ENCODE assay signal across 11 mouse cellular contexts in genomic region chr7:29785888-29786287, GRCm38 (mm10). TPM values are rescaled to one million over a fixed set of nuclear protein-coding genes. Genes with fewer than 3 reads are reported as not detected.
DNase-seq lines count a peak whose midpoint lies in the region; ATAC-seq and TF ChIP-seq lines count a peak whose summit lies in the region.
"Had no signal": no experiment of that assay in that cellular context is flagged by ENCODE, and none has a peak within 500 bp of the region (broad histone marks: within the 10 kb centered on the region; RNA-seq: fewer than 3 reads in every experiment).

No protein-coding gene starts in this region.

- peaks cover 15% of the 10 kb centered on the region; the same call in 1 of the 2 replicates for H3K4me1 ChIP-seq in heart, postnatal 0 days (ENCODE audit: control insufficient read depth, insufficient read depth)
- no peaks in the 10 kb centered on the region for H3K4me1 ChIP-seq in embryonic facial prominence, embryonic 11.5 days (ENCODE audit: control insufficient read depth, insufficient read depth, low read length)
- H3K4me1 ChIP-seq in hindbrain, embryonic 13.5 days (replicated peaks), result peaks cover 28% of the 10 kb centered on the region
- peaks cover 20% of the 10 kb centered on the region; the same call in 1 of the 2 replicates for H3K4me1 ChIP-seq in midbrain, embryonic 14.5 days (ENCODE audit: control insufficient read depth, insufficient read depth, low read length)

- H3K4me2 ChIP-seq in heart, postnatal 0 days (ENCODE audit: low read depth, low read length), result peak overlapping the region; percentile 90
- H3K4me2 ChIP-seq in embryonic facial prominence, embryonic 11.5 days (ENCODE audit: low read depth, low read length), result peak overlapping the region; percentile 36; the same call in 1 of the 2 replicates
- H3K4me2 ChIP-seq in hindbrain, embryonic 13.5 days, result peak overlapping the region; percentile 84
- peak overlapping the region; percentile 71 for H3K4me2 ChIP-seq in midbrain, embryonic 14.5 days (ENCODE audit: low read length)

- no peak overlapping the region for H3K27ac ChIP-seq in heart, postnatal 0 days (ENCODE audit: low read depth)
- H3K27ac ChIP-seq in embryonic facial prominence, embryonic 11.5 days (replicated peaks; ENCODE audit: low read depth, low read length), result no peak overlapping the region
- H3K27ac ChIP-seq in hindbrain, embryonic 13.5 days, result no peak overlapping the region
- H3K27ac ChIP-seq in midbrain, embryonic 14.5 days (replicated peaks; ENCODE audit: low read depth, low read length), result no peak overlapping the region
- H3K27ac ChIP-seq: macrophage had no signal

- DNase-seq in heart, postnatal 0 days (ENCODE audit: low spot score), result no peak
- DNase-seq in heart, postnatal 25 days (ENCODE audit: low spot score), result no peak
- DNase-seq in embryonic facial prominence, embryonic 11.5 days (ENCODE audit: low spot score), result no peak
- no peak for DNase-seq in midbrain, embryonic 14.5 days
- DNase-seq in adrenal gland, adult 18-20 months (ENCODE audit: low spot score in 2 of 2), result no peak
- DNase-seq: gastrocnemius, postnatal 14 days had no signal

- H3K9me3 ChIP-seq in heart, postnatal 0 days (replicated peaks; ENCODE audit: control insufficient read depth, low read length), result no peaks in the 10 kb centered on the region
- H3K9me3 ChIP-seq in embryonic facial prominence, embryonic 11.5 days (replicated peaks; ENCODE audit: control insufficient read depth, low read length), result no peaks in the 10 kb centered on the region
- no peaks in the 10 kb centered on the region for H3K9me3 ChIP-seq in hindbrain, embryonic 13.5 days
- no peaks in the 10 kb centered on the region; the same call in 1 of the 2 replicates for H3K9me3 ChIP-seq in midbrain, embryonic 14.5 days (ENCODE audit: control insufficient read depth, low read length)

- H3K36me3 ChIP-seq in heart, postnatal 0 days (replicated peaks; ENCODE audit: control insufficient read depth, insufficient read depth, low read length), result peaks cover 36% of the 10 kb centered on the region
- H3K36me3 ChIP-seq in embryonic facial prominence, embryonic 11.5 days (replicated peaks; ENCODE audit: control insufficient read depth, insufficient read depth, low read depth, low read length), result no peaks in the 10 kb centered on the region; the same call in 1 of the 2 replicates
- H3K36me3 ChIP-seq in hindbrain, embryonic 13.5 days, result peaks cover 45% of the 10 kb centered on the region
- peaks cover 31% of the 10 kb centered on the region for H3K36me3 ChIP-seq in midbrain, embryonic 14.5 days (ENCODE audit: control insufficient read depth, insufficient read depth, low read length)

- peak overlapping the region; percentile 90; the same call in 1 of the 2 replicates for H3K9ac ChIP-seq in heart, postnatal 0 days (replicated peaks; ENCODE audit: low read depth, low read length)
- H3K9ac ChIP-seq in embryonic facial prominence, embryonic 11.5 days (replicated peaks; ENCODE audit: low read length), result no peak overlapping the region
- peak overlapping the region; percentile 92 for H3K9ac ChIP-seq in hindbrain, embryonic 13.5 days
- H3K9ac ChIP-seq in midbrain, embryonic 14.5 days (replicated peaks; ENCODE audit: low read length), result peak overlapping the region; percentile 50

- H3K4me3 ChIP-seq in heart, postnatal 0 days (ENCODE audit: low read depth, low read length), result peak overlapping the region; percentile 87
- no peak overlapping the region for H3K4me3 ChIP-seq in embryonic facial prominence, embryonic 11.5 days (ENCODE audit: low read depth, low read length)
- H3K4me3 ChIP-seq in hindbrain, embryonic 13.5 days, result peak overlapping the region; percentile 86
- peak overlapping the region; percentile 78 for H3K4me3 ChIP-seq in midbrain, embryonic 14.5 days (replicated peaks; ENCODE audit: low read depth, low read length)

- no peak for TF ChIP-seq EP300 in heart, postnatal 0 days (IDR thresholded peaks at IDR 0.05; ENCODE audit: low read depth)

- no peaks in the 10 kb centered on the region for H3K27me3 ChIP-seq in heart, postnatal 0 days (ENCODE audit: control insufficient read depth, insufficient read depth, low read length)
- no peaks in the 10 kb centered on the region for H3K27me3 ChIP-seq in embryonic facial prominence, embryonic 11.5 days (ENCODE audit: control insufficient read depth, insufficient read depth, low read length)
- H3K27me3 ChIP-seq in hindbrain, embryonic 13.5 days, result no peaks in the 10 kb centered on the region
- H3K27me3 ChIP-seq in midbrain, embryonic 14.5 days (ENCODE audit: control insufficient read depth, insufficient read depth, low read length), result no peaks in the 10 kb centered on the region

- intact Hi-C loops in heart, postnatal 25 days (cut with DNase I), result loop anchor here (2.0 kb wide), 1 partner anchor 29 kb away; no protein-coding TSS in a partner anchor

- 66% methylated on average over 5 of the region's 5 CpGs for WGBS in heart, postnatal 0 days
- 82% methylated on average over 5 of the region's 5 CpGs for WGBS in embryonic facial prominence, embryonic 11.5 days
- 81% methylated on average over 5 of the region's 5 CpGs for WGBS in hindbrain, embryonic 13.5 days
- WGBS in midbrain, embryonic 14.5 days, result 78% methylated on average over 5 of the region's 5 CpGs

- ATAC-seq in heart, postnatal 0 days (ENCODE audit: insufficient read depth, low read depth), result no peak
- ATAC-seq in embryonic facial prominence, embryonic 11.5 days (replicated peaks; ENCODE audit: insufficient number of reproducible peaks, low FRiP score, low TSS enrichment, low read depth), result no peak
- ATAC-seq in hindbrain, embryonic 13.5 days (ENCODE audit: low FRiP score), result no peak
- ATAC-seq in midbrain, embryonic 14.5 days (ENCODE audit: low FRiP score, low TSS enrichment), result no peak
- no peak for ATAC-seq in monocyte, adult 5-6 weeks (replicated peaks; ENCODE audit: insufficient number of reproducible peaks, low FRiP score, low TSS enrichment, poor library complexity, severe bottlenecking)
- ATAC-seq in granulocyte monocyte progenitor cell, adult 5-6 weeks (replicated peaks; ENCODE audit: poor library complexity, severe bottlenecking), result no peak

- TF ChIP-seq CTCF in heart, postnatal 0 days (IDR thresholded peaks at IDR 0.05; ENCODE audit: low read depth), result no peak

RNA-seq across cellular contexts. Expression of gene Zfp30, which starts 2.1 kb away (rescaled TPM):
- 4.6 and 5.6 TPM in 2 replicates for total RNA-seq in heart, postnatal 0 days (2014; rRNA removed; ENCODE audit: low replicate concordance)
- polyA plus RNA-seq in heart, postnatal 0 days (2015; fragmentation: Nextera tagmentation; extraction: Ambion mirVana), result 8.1 and 8.4 TPM in 2 replicates
- 1 to 10 TPM; 5.2 to 6.1 TPM for total RNA-seq in heart, postnatal 25 days (2021)
- 8.4 and 9.0 TPM in 2 replicates for polyA plus RNA-seq in embryonic facial prominence, embryonic 11.5 days (2014; fragmentation: Nextera tagmentation; extraction: Ambion mirVana)
- polyA plus RNA-seq in hindbrain, embryonic 13.5 days (2015; fragmentation: Nextera tagmentation; extraction: Ambion mirVana), result 14.2 and 14.7 TPM in 2 replicates
- 16.0 and 16.2 TPM in 2 replicates for polyA plus RNA-seq in midbrain, embryonic 14.5 days (2014; fragmentation: Nextera tagmentation; extraction: Ambion mirVana)
- total RNA-seq in adrenal gland, adult 18-20 months (2021), result 1 to 10 TPM; 2.5 to 2.7 TPM
- 0.39 TPM in 1 of 3 replicates, not detected in the others for total RNA-seq in monocyte, adult 5-6 weeks (2017)
- 0.36 TPM in 1 of 2 replicates, not detected in the other for total RNA-seq in granulocyte monocyte progenitor cell, adult 5-6 weeks (2014; fragmentation: Nextera tagmentation)
- 0.69 and 0.93 TPM in 2 replicates for total RNA-seq in granulocyte monocyte progenitor cell, adult 5-6 weeks (2017)

RNA-seq across cellular contexts. Expression of gene Zfp84, which starts 17.5 kb away (rescaled TPM):
- total RNA-seq in heart, postnatal 0 days (2014; rRNA removed; ENCODE audit: low replicate concordance), result 5.3 and 7.4 TPM in 2 replicates
- 6.0 and 6.1 TPM in 2 replicates for polyA plus RNA-seq in heart, postnatal 0 days (2015; fragmentation: Nextera tagmentation; extraction: Ambion mirVana)
- 10 to 100 TPM; 10.2 to 12.4 TPM for total RNA-seq in heart, postnatal 25 days (2021)
- polyA plus RNA-seq in embryonic facial prominence, embryonic 11.5 days (2014; fragmentation: Nextera tagmentation; extraction: Ambion mirVana), result 15.3 and 15.9 TPM in 2 replicates
- 17.2 and 17.3 TPM in 2 replicates for polyA plus RNA-seq in hindbrain, embryonic 13.5 days (2015; fragmentation: Nextera tagmentation; extraction: Ambion mirVana)
- 20.0 and 21.0 TPM in 2 replicates for polyA plus RNA-seq in midbrain, embryonic 14.5 days (2014; fragmentation: Nextera tagmentation; extraction: Ambion mirVana)
- total RNA-seq in adrenal gland, adult 18-20 months (2021), result 10 to 100 TPM; 14.8 to 15.2 TPM
- 16.1 to 22.3 TPM (median 18.1 TPM) in 3 replicates for total RNA-seq in monocyte, adult 5-6 weeks (2017)
- total RNA-seq in granulocyte monocyte progenitor cell, adult 5-6 weeks (2014; fragmentation: Nextera tagmentation), result 13.8 and 16.9 TPM in 2 replicates
- total RNA-seq in granulocyte monocyte progenitor cell, adult 5-6 weeks (2017), result 19.3 and 21.4 TPM in 2 replicates

RNA-seq across cellular contexts. Expression of gene Zfp790, which starts 30.0 kb away (rescaled TPM):
- total RNA-seq in heart, postnatal 0 days (2014; rRNA removed; ENCODE audit: low replicate concordance), result 2.4 and 3.1 TPM in 2 replicates
- 8.3 and 9.3 TPM in 2 replicates for polyA plus RNA-seq in heart, postnatal 0 days (2015; fragmentation: Nextera tagmentation; extraction: Ambion mirVana)
- total RNA-seq in heart, postnatal 25 days (2021), result 10 to 100 TPM; 12.4 to 12.7 TPM
- 20.0 and 23.0 TPM in 2 replicates for polyA plus RNA-seq in embryonic facial prominence, embryonic 11.5 days (2014; fragmentation: Nextera tagmentation; extraction: Ambion mirVana)
- polyA plus RNA-seq in hindbrain, embryonic 13.5 days (2015; fragmentation: Nextera tagmentation; extraction: Ambion mirVana), result 28.6 and 30.0 TPM in 2 replicates
- 20.6 and 35.1 TPM in 2 replicates for polyA plus RNA-seq in midbrain, embryonic 14.5 days (2014; fragmentation: Nextera tagmentation; extraction: Ambion mirVana)
- total RNA-seq in adrenal gland, adult 18-20 months (2021), result 10 to 100 TPM; 15.2 to 19.0 TPM
- 10.2 to 18.4 TPM (median 11.5 TPM) in 3 replicates for total RNA-seq in monocyte, adult 5-6 weeks (2017)
- total RNA-seq in granulocyte monocyte progenitor cell, adult 5-6 weeks (2014; fragmentation: Nextera tagmentation), result 8.0 and 8.5 TPM in 2 replicates
- total RNA-seq in granulocyte monocyte progenitor cell, adult 5-6 weeks (2017), result 10.5 and 18.4 TPM in 2 replicates

RNA-seq across cellular contexts. Expression of gene Catsperg2, which starts 59.1 kb away (rescaled TPM):
- total RNA-seq in heart, postnatal 0 days (2014; rRNA removed; ENCODE audit: low replicate concordance), result not detected in 2 replicates
- not detected in 2 replicates for polyA plus RNA-seq in heart, postnatal 0 days (2015; fragmentation: Nextera tagmentation; extraction: Ambion mirVana)
- not detected for total RNA-seq in heart, postnatal 25 days (2021)
- not detected in 2 replicates for polyA plus RNA-seq in embryonic facial prominence, embryonic 11.5 days (2014; fragmentation: Nextera tagmentation; extraction: Ambion mirVana)
- polyA plus RNA-seq in hindbrain, embryonic 13.5 days (2015; fragmentation: Nextera tagmentation; extraction: Ambion mirVana), result 0.26 and 0.32 TPM in 2 replicates
- 0.55 and 0.77 TPM in 2 replicates for polyA plus RNA-seq in midbrain, embryonic 14.5 days (2014; fragmentation: Nextera tagmentation; extraction: Ambion mirVana)
- total RNA-seq in adrenal gland, adult 18-20 months (2021), result not detected
- not detected in 3 replicates for total RNA-seq in monocyte, adult 5-6 weeks (2017)
- total RNA-seq in granulocyte monocyte progenitor cell, adult 5-6 weeks (2014; fragmentation: Nextera tagmentation), result not detected in 2 replicates
- not detected in 2 replicates for total RNA-seq in granulocyte monocyte progenitor cell, adult 5-6 weeks (2017)
- total RNA-seq: gastrocnemius, postnatal 14 days; MEL had no signal
- polyA plus RNA-seq: macrophage had no signal

Comparison
In these comparisons a context has a peak if more than half of its experiments do, and no peak if none do; other contexts are left out.
1. H3K4me2 ChIP-seq: peak in every context shown above with its lines; median percentile 90 in heart, postnatal 0 days; 84 in hindbrain, embryonic 13.5 days; 71 in midbrain, embryonic 14.5 days; 36 in embryonic facial prominence, embryonic 11.5 days.